Mouse (Mus musculus): Measurements from ENCODE around the gene Chd2. TPM values are rescaled to one million over a fixed set of nuclear protein-coding genes. Genes with fewer than 3 reads are reported as not detected.

The Chd2 gene
- polyA plus RNA-seq, 1 experiment = 48.6 TPM

DNA sequence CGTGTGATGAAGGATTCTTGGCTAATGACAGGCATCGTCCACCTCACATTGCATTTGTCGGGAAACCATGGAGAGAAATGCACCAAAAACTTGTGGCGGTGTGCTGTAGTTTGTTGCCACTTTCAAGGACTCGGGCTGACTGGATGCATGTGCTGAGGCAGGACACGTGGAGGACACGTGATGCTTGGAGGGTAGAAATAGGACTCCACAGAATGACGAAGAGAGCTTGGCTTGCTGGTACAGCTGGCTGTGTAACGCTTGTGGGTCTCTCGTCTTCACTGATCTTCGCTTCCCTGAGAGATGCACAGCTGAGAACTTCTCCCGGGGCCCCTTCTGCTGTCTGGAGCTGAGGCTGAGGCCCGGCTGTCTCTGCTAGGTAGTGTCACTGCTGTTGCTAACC is 118.4 kb downstream of the Chd2 start:
- no peak for TF ChIP-seq POLR2A (IDR thresholded peaks at IDR 0.05; ENCODE audit: low read depth, low read length)
- TF ChIP-seq CTCF (IDR thresholded peaks at IDR 0.05; ENCODE audit: extremely low read depth, insufficient read depth, insufficient read length, insufficient replicate concordance) = no peak
- no peak overlapping the region for H3K4me3 ChIP-seq (ENCODE audit: extremely low read depth, insufficient read depth, insufficient read length)
- H3K27ac ChIP-seq (ENCODE audit: insufficient read depth, low read length) = no peak overlapping the region
- 84% methylated on average over 13 of the region's 13 CpGs for WGBS
- H3K36me3 ChIP-seq (ENCODE audit: control insufficient read depth, insufficient read depth, low read length) = peaks cover 7% of the 10 kb centered on the region
- H3K4me1 ChIP-seq (ENCODE audit: control insufficient read depth, insufficient read depth, insufficient read length) = no peaks in the 10 kb centered on the region
- DNase-seq (ENCODE audit: low read depth in 1 of 2, low spot score in 2 of 2) = no peak
- no peaks in the 10 kb centered on the region for H3K27me3 ChIP-seq (ENCODE audit: control insufficient read depth, insufficient read depth, low read length)

DNA sequence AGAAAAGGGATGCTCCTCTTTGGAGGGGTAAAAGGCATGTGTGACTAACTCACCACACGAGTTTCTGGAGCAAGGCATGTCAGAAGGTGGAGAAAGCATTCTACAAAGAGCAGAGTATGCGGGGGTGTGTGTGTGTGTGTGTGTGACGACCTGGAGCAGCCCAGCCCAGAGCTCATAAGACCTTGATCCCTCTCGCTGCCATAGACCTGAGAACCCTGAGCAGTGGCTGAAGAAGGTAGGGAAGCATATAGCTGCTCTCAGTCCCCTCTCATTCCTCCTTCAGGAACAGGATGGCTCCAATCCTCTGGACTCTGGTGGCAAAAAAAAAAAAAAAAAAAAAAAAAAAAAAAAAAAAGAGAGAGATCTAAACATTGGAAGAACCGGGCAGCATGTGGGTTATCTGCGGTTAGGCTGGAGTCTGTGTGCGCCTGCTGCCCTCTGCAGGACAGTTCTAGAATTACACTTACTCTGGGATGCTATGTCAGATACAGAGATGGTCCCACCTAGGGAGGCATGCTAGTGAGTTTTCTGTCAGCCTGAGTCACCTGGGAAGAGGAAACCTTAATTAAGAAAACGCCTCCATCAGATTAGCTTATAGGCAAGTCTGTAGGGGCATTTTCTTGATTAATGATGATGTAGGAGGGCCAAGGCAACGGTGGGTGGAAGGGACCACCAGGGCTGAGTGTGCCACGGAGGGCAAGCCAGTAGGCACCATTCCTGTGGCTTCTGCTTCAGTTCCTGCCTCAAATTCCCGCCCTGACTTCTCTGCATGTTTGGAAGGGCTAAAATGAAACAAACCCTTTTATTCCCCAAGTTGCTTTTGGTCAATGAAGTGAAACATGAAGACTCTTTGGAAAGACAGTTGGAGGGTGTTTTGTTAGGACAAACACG is 119.2 kb downstream of the Chd2 start:
- Histone ChIP-seq H3K27ac (ENCODE audit: insufficient read depth, low read length) (no peak overlapping the region), H3K27me3 (ENCODE audit: control insufficient read depth, insufficient read depth, low read length) (no peaks in the 10 kb centered on the region), H3K36me3 (ENCODE audit: control insufficient read depth, insufficient read depth, low read length) (peaks cover under 1% of the 10 kb centered on the region; the same call in 1 of the 2 replicates), H3K4me3 (ENCODE audit: extremely low read depth, insufficient read depth, insufficient read length) (no peak overlapping the region), H3K4me1 (ENCODE audit: control insufficient read depth, insufficient read depth, insufficient read length) (no peaks in the 10 kb centered on the region)
- 37% methylated on average over 12 of the region's 12 CpGs for WGBS
- DNase-seq (ENCODE audit: low read depth in 1 of 2, low spot score in 2 of 2) = peak; percentile 17 to 57
- TF ChIP-seq CTCF (IDR thresholded peaks at IDR 0.05; ENCODE audit: extremely low read depth, insufficient read depth, insufficient read length, insufficient replicate concordance) = peak; percentile 73; the same call in 1 of the 2 replicates
- TF ChIP-seq POLR2A (IDR thresholded peaks at IDR 0.05; ENCODE audit: low read depth, low read length) = no peak

DNA sequence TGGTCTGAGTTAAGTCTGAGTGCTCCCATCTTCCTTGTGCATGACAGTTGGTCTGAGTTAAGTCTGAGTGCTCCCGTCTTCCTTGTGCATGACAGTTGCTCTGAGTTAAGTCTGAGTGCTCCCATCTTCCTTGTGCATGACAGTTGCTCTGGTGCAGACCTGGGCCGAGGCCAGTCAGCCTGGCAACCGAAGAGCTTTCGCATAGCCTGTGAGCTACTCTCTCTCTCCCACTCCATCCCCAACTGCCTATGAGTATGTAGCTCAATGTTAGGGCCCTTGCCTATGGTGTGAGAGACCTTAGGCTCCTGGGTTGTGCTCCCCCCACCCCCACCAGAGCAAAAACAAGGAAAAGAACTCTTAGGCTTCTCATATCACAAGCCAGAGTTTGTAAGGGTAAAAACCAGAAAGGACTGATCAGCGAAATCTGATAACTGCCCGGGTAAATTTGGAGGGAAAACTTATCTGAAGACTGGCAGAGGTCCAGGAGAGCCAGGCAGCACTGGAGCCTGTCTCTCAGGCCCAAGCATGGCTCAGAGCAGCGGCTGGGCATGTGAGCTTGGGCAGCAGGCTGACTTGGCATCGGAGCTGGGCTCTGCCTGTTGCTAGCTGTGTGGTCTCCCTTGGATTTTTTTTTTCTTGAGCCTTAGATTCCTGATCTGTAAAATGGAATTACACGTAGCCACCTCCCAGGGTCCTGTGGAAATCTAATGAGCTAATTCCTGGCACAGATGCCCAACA is 120.2 kb downstream of the Chd2 start:
- H3K36me3 ChIP-seq (ENCODE audit: control insufficient read depth, insufficient read depth, low read length) = no peaks in the 10 kb centered on the region
- H3K4me3 ChIP-seq (ENCODE audit: extremely low read depth, insufficient read depth, insufficient read length) = no peak overlapping the region
- TF ChIP-seq POLR2A (IDR thresholded peaks at IDR 0.05; ENCODE audit: low read depth, low read length) = no peak
- TF ChIP-seq CTCF (IDR thresholded peaks at IDR 0.05; ENCODE audit: extremely low read depth, insufficient read depth, insufficient read length, insufficient replicate concordance) = no peak
- DNase-seq (ENCODE audit: low read depth in 1 of 2, low spot score in 2 of 2) = no peak
- no peak overlapping the region for H3K27ac ChIP-seq (ENCODE audit: insufficient read depth, low read length)
- H3K27me3 ChIP-seq (ENCODE audit: control insufficient read depth, insufficient read depth, low read length) = no peaks in the 10 kb centered on the region
- no peaks in the 10 kb centered on the region for H3K4me1 ChIP-seq (ENCODE audit: control insufficient read depth, insufficient read depth, insufficient read length)
- 76% methylated on average over 9 of the region's 9 CpGs for WGBS

DNA sequence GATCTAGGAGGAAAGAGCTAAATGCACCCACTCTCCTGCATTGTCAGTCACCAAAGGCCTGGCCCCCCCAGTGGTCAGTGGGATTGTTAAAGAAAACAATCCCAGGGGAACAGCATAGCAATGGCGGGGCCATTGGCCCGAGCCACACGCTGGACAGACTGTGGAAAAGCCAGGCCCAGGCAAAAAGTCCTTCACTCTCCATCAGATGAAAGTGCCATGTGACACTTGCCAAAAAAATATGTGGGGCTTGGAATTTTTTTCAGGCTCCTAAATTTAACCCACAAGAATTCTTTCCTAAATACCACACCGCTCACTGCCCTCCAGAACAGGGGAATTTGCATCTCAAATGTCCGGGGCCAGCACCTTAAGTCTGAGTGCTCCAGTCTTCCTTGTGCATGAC is 120.8 kb downstream of the Chd2 start:
- no peaks in the 10 kb centered on the region for H3K36me3 ChIP-seq (ENCODE audit: control insufficient read depth, insufficient read depth, low read length)
- DNase-seq (ENCODE audit: low read depth in 1 of 2, low spot score in 2 of 2) = no peak
- WGBS = 78% methylated on average over 5 of the region's 5 CpGs

DNA sequence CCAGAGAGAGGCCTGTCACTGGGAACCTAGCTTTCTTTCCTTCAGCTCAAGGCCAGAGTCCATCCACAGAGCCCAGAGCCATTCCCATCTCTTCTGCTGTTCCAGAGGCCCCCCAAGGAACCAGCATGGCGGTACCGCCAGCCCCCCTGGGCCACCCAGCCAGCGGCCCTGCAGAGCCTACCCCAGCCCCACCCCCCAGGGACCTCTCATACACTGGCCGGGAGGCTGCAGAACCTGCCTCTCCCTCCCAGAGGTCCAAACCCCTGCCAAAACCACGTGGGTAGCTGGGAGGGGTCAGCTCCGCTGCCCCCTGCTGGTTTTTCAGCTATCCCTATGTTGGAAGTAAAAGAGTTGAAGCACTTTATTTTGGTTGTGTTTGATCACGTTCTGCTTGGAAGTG is 122.3 kb downstream of the Chd2 start:
- H3K27me3 ChIP-seq (ENCODE audit: control insufficient read depth, insufficient read depth, low read length) = no peaks in the 10 kb centered on the region
- WGBS = 40% methylated on average over 7 of the region's 7 CpGs
- no peaks in the 10 kb centered on the region for H3K4me1 ChIP-seq (ENCODE audit: control insufficient read depth, insufficient read depth, insufficient read length)
- no peak for TF ChIP-seq POLR2A (IDR thresholded peaks at IDR 0.05; ENCODE audit: low read depth, low read length)
- no peak for TF ChIP-seq CTCF (IDR thresholded peaks at IDR 0.05; ENCODE audit: extremely low read depth, insufficient read depth, insufficient read length, insufficient replicate concordance)
- H3K36me3 ChIP-seq (ENCODE audit: control insufficient read depth, insufficient read depth, low read length) = no peaks in the 10 kb centered on the region
- H3K27ac ChIP-seq (ENCODE audit: insufficient read depth, low read length) = no peak overlapping the region
- H3K4me3 ChIP-seq (ENCODE audit: extremely low read depth, insufficient read depth, insufficient read length) = no peak overlapping the region
- no peak for DNase-seq (ENCODE audit: low read depth in 1 of 2, low spot score in 2 of 2)

More for the DNA sequence above, 120.8 kb downstream of the Chd2 start:
- H3K4me1 ChIP-seq (ENCODE audit: control insufficient read depth, insufficient read depth, insufficient read length) = no peaks in the 10 kb centered on the region
- no peaks in the 10 kb centered on the region for H3K27me3 ChIP-seq (ENCODE audit: control insufficient read depth, insufficient read depth, low read length)
- no peak overlapping the region for H3K27ac ChIP-seq (ENCODE audit: insufficient read depth, low read length)
- H3K4me3 ChIP-seq (ENCODE audit: extremely low read depth, insufficient read depth, insufficient read length) = no peak overlapping the region
- no peak for TF ChIP-seq POLR2A (IDR thresholded peaks at IDR 0.05; ENCODE audit: low read depth, low read length)
- no peak for TF ChIP-seq CTCF (IDR thresholded peaks at IDR 0.05; ENCODE audit: extremely low read depth, insufficient read depth, insufficient read length, insufficient replicate concordance)

DNA sequence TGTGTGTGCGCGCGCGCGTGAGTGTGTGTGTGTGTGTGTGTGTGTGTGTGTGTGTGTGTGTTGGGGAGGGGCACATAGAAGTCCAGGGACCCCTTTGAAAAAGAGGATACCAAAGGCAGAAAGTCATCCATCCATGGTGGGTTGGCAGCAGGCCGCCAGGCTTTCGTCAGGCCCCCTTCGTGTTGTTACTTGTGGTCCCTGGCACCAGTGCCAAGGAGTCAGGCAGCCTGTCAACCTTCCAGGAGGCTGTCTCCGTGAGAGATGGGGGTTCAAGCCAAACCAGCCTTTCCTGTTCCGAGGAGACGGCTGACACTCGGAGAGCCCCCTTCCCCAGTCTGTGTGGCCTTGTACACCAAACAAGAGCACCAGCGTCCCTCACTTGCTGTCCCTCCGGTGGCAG is 127.4 kb downstream of the Chd2 start:
- H3K4me1 ChIP-seq (ENCODE audit: control insufficient read depth, insufficient read depth, insufficient read length) = no peaks in the 10 kb centered on the region
- H3K36me3 ChIP-seq (ENCODE audit: control insufficient read depth, insufficient read depth, low read length) = no peaks in the 10 kb centered on the region
- H3K27ac ChIP-seq (ENCODE audit: insufficient read depth, low read length) = no peak overlapping the region
- 89% methylated on average over 14 of the region's 14 CpGs for WGBS
- TF ChIP-seq CTCF (IDR thresholded peaks at IDR 0.05; ENCODE audit: extremely low read depth, insufficient read depth, insufficient read length, insufficient replicate concordance) = no peak
- no peak for TF ChIP-seq POLR2A (IDR thresholded peaks at IDR 0.05; ENCODE audit: low read depth, low read length)
- no peaks in the 10 kb centered on the region for H3K27me3 ChIP-seq (ENCODE audit: control insufficient read depth, insufficient read depth, low read length)
- H3K4me3 ChIP-seq (ENCODE audit: extremely low read depth, insufficient read depth, insufficient read length) = no peak overlapping the region
- no peak for DNase-seq (ENCODE audit: low read depth in 1 of 2, low spot score in 2 of 2)
